Mouse (Mus musculus) bone marrow, adult 2 months (tissue): ENCODE results near the gene C530008M17Rik. TPM values are rescaled to one million over a fixed set of nuclear protein-coding genes. Genes with fewer than 3 reads are reported as not detected.
A peak's percentile ranks its signal among the peaks of the same experiment; 100 is the strongest.

Source experiments
- H3K27ac ChIP-seq: fragments of 200-500 bp; 2 replicates; pipeline ENCODE4 v1.5.1; 2012; ENCODE audit warnings: low read depth, mild to moderate bottlenecking, control low read depth, inconsistent platforms, low read length; ENCODE audit not compliant: control insufficient read depth, poor library complexity, insufficient read depth
- H3K4me1 ChIP-seq: fragments of 200-500 bp; 2 replicates; pipeline ENCODE4 v1.6.1; 2011; ENCODE audit warnings: low read length; ENCODE audit not compliant: control insufficient read depth, insufficient read depth
- H3K4me3 ChIP-seq: fragments of 200-500 bp; replicated peaks from 2 replicates; pipeline ENCODE3; 2011; ENCODE audit warnings: mild to moderate bottlenecking, low read depth, low read length, control low read depth; ENCODE audit not compliant: control insufficient read depth
- CTCF ChIP-seq: fragments of 200-500 bp; IDR thresholded peaks from 2 replicates; pipeline ENCODE4 v1.5.1; 2011; ENCODE audit warnings: low read length, control low read depth; ENCODE audit not compliant: control insufficient read depth, insufficient read depth
- POLR2A ChIP-seq: fragments of 200-500 bp; IDR thresholded peaks from 2 replicates; pipeline ENCODE4 v1.6.1; 2011; ENCODE audit warnings: low read depth, mild to moderate bottlenecking, control low read depth, low read length, borderline replicate concordance; ENCODE audit not compliant: control insufficient read depth
- WGBS: fragments of 180-500 bp; shearing (Covaris S2); methylation state at CpG from one replicate; pipeline ENCODE4 v1.1.7; 2018; 5-methylcytosine and 5-hydroxymethylcytosine counted together
- polyA plus RNA-seq: library from polyadenylated mRNA; stranded (reverse); fragments of >200 nt; gene quantifications from 2 replicates; pipeline ENCODE4 v1.2.4, GENCODE M21; 2011; ENCODE audit warnings: low replicate concordance; ENCODE audit not compliant: missing spikeins, insufficient read depth, insufficient read length

C530008M17Rik gene
- polyA plus RNA-seq, 1 experiment = 31.0 TPM

DNA sequence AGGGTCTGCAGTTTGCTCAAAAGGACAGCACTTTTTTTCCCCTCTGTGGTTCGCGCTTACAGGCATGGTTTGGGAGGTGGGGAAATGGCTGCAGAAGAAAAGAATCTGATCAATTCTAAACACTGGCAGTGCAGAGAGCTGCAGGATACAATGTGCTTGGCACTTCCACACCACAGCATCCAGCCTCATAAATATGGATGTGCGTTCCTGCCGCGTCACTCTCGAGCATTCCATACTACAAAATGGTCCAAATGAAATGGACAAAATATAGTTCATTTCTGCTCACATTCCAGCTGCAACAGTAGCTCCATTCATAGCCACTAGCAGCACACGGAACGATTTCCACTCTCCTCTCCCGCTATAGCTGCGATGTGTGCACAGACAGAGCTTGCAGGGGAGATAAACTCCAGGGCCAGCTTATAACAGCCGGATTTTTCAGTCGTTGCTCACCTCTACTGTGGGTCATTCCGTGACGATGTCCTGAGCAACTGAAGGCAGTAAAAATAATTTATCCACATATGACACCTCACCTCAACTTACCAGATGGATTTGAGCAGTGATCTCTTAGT, 188.4 kb downstream of the C530008M17Rik start:
- Histone ChIP-seq H3K4me3 (no peak overlapping the region), H3K27ac (no peak overlapping the region), H3K4me1 (no peaks in the 10 kb centered on the region; the same call in none of the 2 replicates)
- no peak for TF ChIP-seq CTCF
- TF ChIP-seq POLR2A = no peak
- WGBS = 95% methylated on average over 14 of the region's 14 CpGs

DNA sequence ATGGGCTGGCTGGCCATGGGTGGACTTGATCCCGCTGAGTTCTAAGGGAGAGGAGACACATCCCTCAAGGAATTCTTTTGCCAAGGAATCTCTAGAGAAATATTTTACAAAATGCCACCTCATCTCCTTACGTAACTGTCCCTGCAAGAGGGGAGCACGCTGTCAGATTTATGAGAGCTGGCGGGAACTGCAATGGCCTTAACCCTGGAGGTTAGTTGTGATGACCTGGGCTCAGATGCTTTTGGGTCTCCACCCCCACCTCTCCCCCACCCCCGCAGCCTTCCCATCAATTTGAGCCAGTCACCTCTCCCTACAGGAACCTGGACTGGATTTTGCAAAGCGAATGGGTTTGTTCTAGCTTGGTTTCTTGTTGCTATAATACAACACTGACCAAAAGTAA, 190.8 kb downstream of the C530008M17Rik start:
- no peaks in the 10 kb centered on the region; the same call in 1 of the 2 replicates for H3K4me1 ChIP-seq
- WGBS = 79% methylated on average over 6 of the region's 6 CpGs
- no peak for TF ChIP-seq CTCF

DNA sequence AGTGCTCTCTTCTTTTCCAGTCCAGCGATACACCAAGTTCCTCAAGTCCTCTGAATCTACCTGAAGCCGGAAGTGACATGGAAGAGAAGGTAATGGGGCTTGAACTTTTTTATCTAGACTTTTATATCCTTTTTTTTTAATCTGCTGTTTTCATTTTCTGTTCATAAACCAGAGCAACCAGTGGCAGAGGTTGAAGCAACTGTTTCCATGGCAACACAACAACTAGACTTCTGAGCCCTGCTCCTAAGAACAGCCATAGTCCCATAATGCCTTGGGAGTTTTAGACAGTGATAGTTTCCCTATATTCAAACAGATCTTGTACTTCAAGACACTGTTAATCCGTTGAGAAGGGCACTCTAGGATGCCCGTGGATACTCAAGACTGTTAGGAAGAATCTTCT, 195.0 kb downstream of the C530008M17Rik start:
- no peak overlapping the region for H3K27ac ChIP-seq
- H3K4me3 ChIP-seq = no peak overlapping the region
- H3K4me1 ChIP-seq = no peaks in the 10 kb centered on the region
- TF ChIP-seq CTCF = no peak
- no peak for TF ChIP-seq POLR2A
- WGBS = 61% methylated on average over 4 of the region's 4 CpGs

More for the DNA sequence above, 190.8 kb downstream of the C530008M17Rik start:
- Histone ChIP-seq H3K4me3 (no peak overlapping the region), H3K27ac (no peak overlapping the region)

DNA sequence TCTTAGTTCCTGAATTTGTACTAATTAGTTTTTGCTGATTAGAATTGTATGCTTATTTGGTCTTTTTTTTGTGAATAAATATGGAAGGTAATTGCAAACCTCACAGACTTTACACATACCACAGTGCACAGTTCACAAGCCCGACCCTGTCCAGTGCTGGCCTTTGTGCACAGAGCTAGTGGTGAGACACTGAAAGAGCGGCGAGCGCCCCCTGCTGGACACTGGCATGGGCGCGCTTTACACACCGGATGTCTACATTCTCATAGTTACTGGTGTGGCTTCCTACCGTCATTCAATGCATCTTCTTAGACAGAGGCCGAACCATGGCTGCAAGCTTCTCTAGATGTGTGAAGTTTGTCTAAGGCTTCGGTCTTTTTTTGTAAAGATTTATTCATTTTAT, 197.2 kb downstream of the C530008M17Rik start:
- 11% methylated on average over 10 of the region's 10 CpGs for WGBS
- TF ChIP-seq CTCF = peak; percentile 95
- TF ChIP-seq POLR2A = no peak
- no peaks in the 10 kb centered on the region for H3K4me1 ChIP-seq

DNA sequence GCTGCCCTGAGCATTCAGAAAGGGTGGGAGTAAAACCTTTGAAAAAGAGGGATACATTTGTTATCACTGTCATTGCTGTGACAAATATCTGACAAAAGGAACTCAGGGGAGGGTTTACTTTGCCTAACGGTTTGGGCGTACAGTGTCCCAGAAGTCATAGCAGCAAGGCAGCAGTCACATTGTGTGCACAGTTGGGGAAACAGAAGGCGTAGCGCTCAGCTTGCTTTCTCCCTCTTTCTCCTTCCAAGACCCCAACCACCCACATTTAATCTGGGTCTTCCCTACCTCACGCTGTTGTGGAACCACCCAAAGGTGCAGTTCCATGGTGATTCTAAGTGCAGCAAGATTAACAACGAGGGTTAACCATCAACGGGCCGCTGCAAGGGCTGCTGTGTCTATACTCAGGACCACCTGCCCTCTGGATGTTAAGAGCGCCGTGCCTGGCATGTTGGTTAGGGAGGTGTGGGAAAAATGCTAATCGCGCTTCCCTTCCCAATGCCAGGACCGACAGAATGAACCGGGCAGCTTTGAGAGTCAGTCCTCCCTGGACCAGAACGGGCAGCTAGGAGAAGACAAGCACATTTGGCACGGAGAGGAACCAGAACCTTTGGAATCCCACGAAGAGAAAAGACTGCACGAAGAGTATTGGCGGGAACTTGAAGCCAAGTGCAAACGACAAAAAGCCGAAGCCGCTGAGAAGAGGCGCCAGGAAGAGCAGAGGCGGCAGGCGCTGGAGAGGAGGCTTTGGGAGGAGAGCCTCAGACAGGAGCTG, 199.7 kb downstream of the C530008M17Rik start:
- Histone ChIP-seq H3K4me3 (no peak overlapping the region), H3K27ac (no peak overlapping the region), H3K4me1 (no peaks in the 10 kb centered on the region)
- WGBS = 65% methylated on average over 25 of the region's 25 CpGs
- TF ChIP-seq POLR2A (no peak), CTCF (no peak)

More for the DNA sequence above, 197.2 kb downstream of the C530008M17Rik start:
- H3K4me3 ChIP-seq = no peak overlapping the region
- H3K27ac ChIP-seq = no peak overlapping the region

DNA sequence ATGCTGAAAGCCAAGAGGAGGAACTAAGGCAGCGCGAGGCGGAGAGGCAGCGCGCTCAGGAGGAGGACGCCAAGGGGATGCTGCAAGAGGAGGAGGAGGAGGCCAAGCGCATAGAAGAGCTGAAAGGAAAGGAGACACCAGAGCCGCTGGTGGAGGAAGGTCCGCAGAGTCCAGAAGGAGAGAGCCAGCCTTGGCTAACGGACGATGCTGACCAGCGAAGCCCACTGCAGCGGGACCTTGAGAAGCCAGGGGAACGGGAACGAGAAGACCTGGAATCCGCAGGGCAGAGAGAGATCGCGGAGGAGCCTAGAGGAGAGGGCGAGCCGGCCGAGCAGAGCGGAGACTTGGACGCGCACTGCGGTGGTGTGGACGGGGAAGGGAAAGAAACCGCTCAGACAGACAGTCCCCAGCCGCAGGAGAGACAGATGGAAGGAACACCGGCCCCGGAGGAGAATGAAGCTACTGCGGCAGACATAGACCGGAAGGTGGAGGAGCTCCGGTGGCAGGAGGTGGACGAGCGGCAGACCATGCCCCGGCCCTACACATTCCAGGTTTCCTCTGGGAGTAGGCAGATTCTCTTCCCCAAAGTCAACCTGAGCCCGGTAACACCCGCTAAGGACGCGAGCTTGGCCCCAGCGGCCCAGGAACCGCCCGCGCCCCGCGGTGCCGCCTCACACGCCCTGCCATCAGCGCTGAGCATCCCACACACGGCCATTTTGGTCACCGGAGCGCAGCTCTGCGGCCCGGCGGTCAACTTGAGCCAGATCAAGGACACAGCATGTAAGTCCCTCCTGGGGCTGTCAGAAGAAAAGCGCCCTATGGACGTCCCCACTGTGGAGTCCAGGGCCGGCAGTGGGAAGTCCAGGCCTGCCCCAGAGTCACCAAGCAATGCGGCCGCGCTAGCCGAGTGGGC, 201.0 kb downstream of the C530008M17Rik start:
- Histone ChIP-seq H3K4me1 (no peaks in the 10 kb centered on the region), H3K4me3 (no peak overlapping the region), H3K27ac (no peak overlapping the region)
- TF ChIP-seq CTCF (no peak), POLR2A (no peak)
- WGBS = 45% methylated on average over 62 of the region's 62 CpGs

DNA sequence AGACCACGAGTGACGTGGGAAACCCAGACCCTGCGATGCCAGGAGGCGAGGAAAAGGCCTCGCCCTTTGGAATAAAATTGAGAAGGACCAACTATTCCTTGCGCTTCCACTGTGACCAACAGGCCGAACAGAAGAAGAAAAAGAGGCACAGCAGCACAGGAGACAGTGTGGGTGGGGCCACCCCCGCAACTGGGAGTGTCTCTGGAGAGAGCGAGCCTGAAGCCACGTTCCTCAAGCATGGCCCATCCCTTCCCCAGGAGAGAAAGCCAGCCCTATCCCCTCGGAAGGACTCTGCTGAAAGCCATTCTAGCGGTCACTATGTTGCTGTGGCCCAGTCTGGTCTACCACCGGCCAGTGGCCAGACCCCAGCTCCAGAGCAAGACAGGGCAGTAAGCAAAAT, 202.1 kb downstream of the C530008M17Rik start:
- TF ChIP-seq CTCF = no peak
- no peak for TF ChIP-seq POLR2A
- WGBS = 89% methylated on average over 13 of the region's 13 CpGs
- H3K4me3 ChIP-seq = no peak overlapping the region
- no peaks in the 10 kb centered on the region for H3K4me1 ChIP-seq
- H3K27ac ChIP-seq = no peak overlapping the region; the same call in 1 of the 2 replicates

DNA sequence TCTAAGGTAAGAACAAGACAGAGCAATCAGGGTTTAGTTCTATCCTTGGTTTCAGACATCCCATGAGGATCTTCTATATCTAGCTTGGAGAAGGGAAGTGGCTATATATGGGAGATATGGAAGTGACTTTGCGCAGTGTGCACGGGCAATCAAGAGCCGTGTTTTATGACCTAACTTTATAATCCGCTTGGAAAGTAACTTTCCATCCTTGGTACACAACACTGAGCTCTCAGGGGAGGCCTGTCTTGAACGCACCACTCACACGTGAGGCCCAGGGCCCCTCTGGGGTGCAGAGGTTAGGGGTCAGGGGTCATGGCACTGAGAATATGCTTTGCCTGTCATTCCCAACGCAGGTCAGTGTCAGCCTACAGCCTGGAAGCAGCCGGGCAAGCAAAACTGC, 210.5 kb downstream of the C530008M17Rik start:
- 90% methylated on average over 8 of the region's 8 CpGs for WGBS
- Histone ChIP-seq H3K4me1 (no peaks in the 10 kb centered on the region), H3K27ac (no peak overlapping the region), H3K4me3 (no peak overlapping the region)
- TF ChIP-seq CTCF = no peak
- TF ChIP-seq POLR2A = no peak
